Mouse (Mus musculus): ENCODE data around the gene Rbpj. TPM values are rescaled to one million over a fixed set of nuclear protein-coding genes. Genes with fewer than 3 reads are reported as not detected.

The Rbpj gene
- polyA plus RNA-seq, 1 experiment from 2014 or later: 42.6 TPM

GRCm38 (mm10) chr5:53589172-53589960, 123.4 kb downstream of the Rbpj start:
- under 1% methylated on average over 61 of the region's 72 CpGs for WGBS
- ATAC-seq (ENCODE audit: insufficient number of reproducible peaks, insufficient read depth, low FRiP score, low TSS enrichment, low read depth): peak; percentile 88
- H3K9ac ChIP-seq: peak overlapping the region; percentile 98
- no peaks in the 10 kb centered on the region for H3K9me3 ChIP-seq
- H3K27me3 ChIP-seq: no peaks in the 10 kb centered on the region
- H3K4me1 ChIP-seq: peaks cover 26% of the 10 kb centered on the region
- H3K4me2 ChIP-seq: peak overlapping the region; percentile 73
- H3K4me3 ChIP-seq: peak overlapping the region; percentile 88
- no peaks in the 10 kb centered on the region for H3K36me3 ChIP-seq
- peak overlapping the region; percentile 98 for H3K27ac ChIP-seq

- Histone ChIP-seq H3K4me3 (peak overlapping the region; percentile 88), H3K27me3 (no peaks in the 10 kb centered on the region), H3K9ac (peak overlapping the region; percentile 98), H3K36me3 (no peaks in the 10 kb centered on the region), H3K9me3 (no peaks in the 10 kb centered on the region), H3K4me1 (peaks cover 28% of the 10 kb centered on the region), H3K27ac (peak overlapping the region; percentile 98), H3K4me2 (peak overlapping the region; percentile 73)
- under 1% methylated on average over 59 of the region's 59 CpGs for WGBS
- ATAC-seq (ENCODE audit: insufficient number of reproducible peaks, insufficient read depth, low FRiP score, low TSS enrichment, low read depth): peak; percentile 88
Measured at GRCm38 (mm10) chr5:53590179-53590765, 124.3 kb downstream of the Rbpj start.

GRCm38 (mm10) chr5:53590875-53591682, 125.1 kb downstream of the Rbpj start:
- Histone ChIP-seq H3K9me3 (no peaks in the 10 kb centered on the region), H3K27ac (peak overlapping the region; percentile 98), H3K4me3 (peak overlapping the region; percentile 88), H3K36me3 (no peaks in the 10 kb centered on the region), H3K4me1 (peaks cover 28% of the 10 kb centered on the region), H3K27me3 (no peaks in the 10 kb centered on the region), H3K9ac (peak overlapping the region; percentile 98), H3K4me2 (peak overlapping the region; percentile 73)
- no peak for ATAC-seq (ENCODE audit: insufficient number of reproducible peaks, insufficient read depth, low FRiP score, low TSS enrichment, low read depth)
- under 1% methylated on average over 39 of the region's 67 CpGs for WGBS

GRCm38 (mm10) chr5:53591683-53592050, 125.7 kb downstream of the Rbpj start:
- H3K9ac ChIP-seq: peak overlapping the region; percentile 98
- ATAC-seq (ENCODE audit: insufficient number of reproducible peaks, insufficient read depth, low FRiP score, low TSS enrichment, low read depth): no peak
- peak overlapping the region; percentile 73 for H3K4me2 ChIP-seq
- H3K36me3 ChIP-seq: no peaks in the 10 kb centered on the region
- peak overlapping the region; percentile 88 for H3K4me3 ChIP-seq
- H3K4me1 ChIP-seq: peaks cover 28% of the 10 kb centered on the region
- peak overlapping the region; percentile 98; the same call in 1 of the 2 replicates for H3K27ac ChIP-seq
- WGBS: under 1% methylated on average over 8 of the region's 8 CpGs
- H3K9me3 ChIP-seq: no peaks in the 10 kb centered on the region
- no peaks in the 10 kb centered on the region for H3K27me3 ChIP-seq

- 78% methylated on average over 5 of the region's 5 CpGs for WGBS
- no peak for ATAC-seq (ENCODE audit: insufficient number of reproducible peaks, insufficient read depth, low FRiP score, low TSS enrichment, low read depth)
- H3K36me3 ChIP-seq: no peaks in the 10 kb centered on the region
- peaks cover 30% of the 10 kb centered on the region for H3K4me1 ChIP-seq
- H3K4me2 ChIP-seq: peak overlapping the region; percentile 73
- no peaks in the 10 kb centered on the region for H3K27me3 ChIP-seq
- no peak overlapping the region for H3K4me3 ChIP-seq
- H3K9me3 ChIP-seq: no peaks in the 10 kb centered on the region
- no peak overlapping the region for H3K27ac ChIP-seq
- H3K9ac ChIP-seq: no peak overlapping the region
Measured at GRCm38 (mm10) chr5:53593080-53593688, 127.2 kb downstream of the Rbpj start.

- Histone ChIP-seq H3K9me3 (no peaks in the 10 kb centered on the region), H3K27ac (no peak overlapping the region), H3K27me3 (no peaks in the 10 kb centered on the region), H3K4me3 (no peak overlapping the region), H3K4me1 (peaks cover 24% of the 10 kb centered on the region), H3K9ac (no peak overlapping the region), H3K36me3 (no peaks in the 10 kb centered on the region), H3K4me2 (peak overlapping the region; percentile 22; the same call in 1 of the 2 replicates)
- whole genome bisulfite sequencing: 32% methylated on average over 4 of the region's 4 CpGs
- ATAC-seq (ENCODE audit: insufficient number of reproducible peaks, insufficient read depth, low FRiP score, low TSS enrichment, low read depth): no peak
Measured at GRCm38 (mm10) chr5:53594274-53594673, 128.3 kb downstream of the Rbpj start.

GRCm38 (mm10) chr5:53598510-53598909, 132.6 kb downstream of the Rbpj start:
- H3K4me3 ChIP-seq: no peak overlapping the region
- H3K9me3 ChIP-seq: no peaks in the 10 kb centered on the region
- H3K4me2 ChIP-seq: no peak overlapping the region
- no peaks in the 10 kb centered on the region for H3K36me3 ChIP-seq
- no peaks in the 10 kb centered on the region for H3K27me3 ChIP-seq
- H3K27ac ChIP-seq: no peak overlapping the region
- no peak overlapping the region for H3K9ac ChIP-seq
- peaks cover 8% of the 10 kb centered on the region for H3K4me1 ChIP-seq
- no peak for ATAC-seq (ENCODE audit: insufficient number of reproducible peaks, insufficient read depth, low FRiP score, low TSS enrichment, low read depth)

GRCm38 (mm10) chr5:53599116-53599515, 133.2 kb downstream of the Rbpj start:
- no peak for ATAC-seq (ENCODE audit: insufficient number of reproducible peaks, insufficient read depth, low FRiP score, low TSS enrichment, low read depth)
- Histone ChIP-seq H3K9me3 (no peaks in the 10 kb centered on the region), H3K4me2 (no peak overlapping the region), H3K4me3 (no peak overlapping the region), H3K27ac (no peak overlapping the region), H3K36me3 (no peaks in the 10 kb centered on the region), H3K27me3 (no peaks in the 10 kb centered on the region), H3K9ac (no peak overlapping the region), H3K4me1 (peaks cover 6% of the 10 kb centered on the region)
- 92% methylated on average over 1 of the region's 1 CpGs for WGBS

- no peaks in the 10 kb centered on the region for H3K27me3 ChIP-seq
- 95% methylated on average over 8 of the region's 8 CpGs for WGBS
- H3K4me1 ChIP-seq: peaks cover 2% of the 10 kb centered on the region; the same call in 1 of the 2 replicates
- H3K36me3 ChIP-seq: no peaks in the 10 kb centered on the region
- H3K9ac ChIP-seq: no peak overlapping the region
- H3K4me2 ChIP-seq: no peak overlapping the region
- no peaks in the 10 kb centered on the region for H3K9me3 ChIP-seq
- H3K27ac ChIP-seq: no peak overlapping the region
- no peak for ATAC-seq (ENCODE audit: insufficient number of reproducible peaks, insufficient read depth, low FRiP score, low TSS enrichment, low read depth)
- H3K4me3 ChIP-seq: no peak overlapping the region
Measured at GRCm38 (mm10) chr5:53602194-53602593, 136.2 kb downstream of the Rbpj start.

GRCm38 (mm10) chr5:53605450-53605849, 139.5 kb downstream of the Rbpj start:
- Histone ChIP-seq H3K9ac (no peak overlapping the region), H3K27me3 (no peaks in the 10 kb centered on the region), H3K36me3 (no peaks in the 10 kb centered on the region), H3K27ac (no peak overlapping the region), H3K9me3 (no peaks in the 10 kb centered on the region), H3K4me1 (peaks cover 8% of the 10 kb centered on the region; the same call in 1 of the 2 replicates), H3K4me3 (no peak overlapping the region), H3K4me2 (no peak overlapping the region)
- ATAC-seq (ENCODE audit: insufficient number of reproducible peaks, insufficient read depth, low FRiP score, low TSS enrichment, low read depth): no peak
- WGBS: 84% methylated on average over 4 of the region's 4 CpGs

- Histone ChIP-seq H3K27me3 (no peaks in the 10 kb centered on the region), H3K9me3 (no peaks in the 10 kb centered on the region), H3K36me3 (no peaks in the 10 kb centered on the region), H3K4me3 (no peak overlapping the region), H3K9ac (no peak overlapping the region), H3K4me1 (peaks cover 8% of the 10 kb centered on the region; the same call in 1 of the 2 replicates), H3K27ac (no peak overlapping the region), H3K4me2 (no peak overlapping the region)
- 74% methylated on average over 9 of the region's 9 CpGs for WGBS
- no peak for ATAC-seq (ENCODE audit: insufficient number of reproducible peaks, insufficient read depth, low FRiP score, low TSS enrichment, low read depth)
Measured at GRCm38 (mm10) chr5:53607230-53607996, 141.5 kb downstream of the Rbpj start.
